Comparison of ENCODE assay signal across 8 mouse cellular contexts in genomic region chr2:30237199-30237880, GRCm38 (mm10). TPM values are rescaled to one million over a fixed set of nuclear protein-coding genes. Genes with fewer than 3 reads are reported as not detected.
DNase-seq lines count a peak whose midpoint lies in the region; ATAC-seq and TF ChIP-seq lines count a peak whose summit lies in the region.

Gene Lrrc8a (plus strand): TSS chr2:30237715.

- no peaks in the 10 kb centered on the region for H3K27me3 ChIP-seq in embryonic facial prominence, embryonic 14.5 days (replicated peaks; ENCODE audit: control insufficient read depth, insufficient read depth, low read length)
- H3K27me3 ChIP-seq in limb, embryonic 14.5 days (ENCODE audit: control insufficient read depth, insufficient read depth, low read length) = no peaks in the 10 kb centered on the region
- H3K27me3 ChIP-seq in midbrain, postnatal 0 days (ENCODE audit: insufficient read depth, low read length) = no peaks in the 10 kb centered on the region

- peak within 1 kb of the TSS; percentile 86 for H3K4me3 ChIP-seq in embryonic facial prominence, embryonic 14.5 days (ENCODE audit: low read depth, low read length)
- H3K4me3 ChIP-seq in limb, embryonic 14.5 days (replicated peaks; ENCODE audit: low read length) = peak within 1 kb of the TSS; percentile 80
- H3K4me3 ChIP-seq in midbrain, postnatal 0 days (ENCODE audit: low read depth, low read length) = peak within 1 kb of the TSS; percentile 79

- DNase-seq in 3T3-L1 (ENCODE audit: low read depth, low spot score) = peak; percentile 96
- DNase-seq in adrenal gland, postnatal 4 days (ENCODE audit: low spot score in 2 of 2) = peak; percentile 100
- peak; percentile 99 for DNase-seq in embryonic facial prominence, embryonic 14.5 days (ENCODE audit: low spot score)
- peak; percentile 100 for DNase-seq in heart, adult 8-10 months (ENCODE audit: low spot score)
- DNase-seq in kidney, adult 9 months = peak; percentile 100
- peak; percentile 96 for DNase-seq in limb, embryonic 14.5 days (ENCODE audit: low spot score)
- peak; percentile 98 for DNase-seq in midbrain, postnatal 0 days (ENCODE audit: low spot score)
- peak; percentile 99 to 100 for DNase-seq in spleen, postnatal 14 days (ENCODE audit: low spot score in 2 of 2)

- H3K27ac ChIP-seq in embryonic facial prominence, embryonic 14.5 days (replicated peaks; ENCODE audit: low read depth, low read length) = peak within 1 kb of the TSS; percentile 90
- peak within 1 kb of the TSS; percentile 83 for H3K27ac ChIP-seq in limb, embryonic 14.5 days (replicated peaks; ENCODE audit: low read depth, low read length)
- H3K27ac ChIP-seq in midbrain, postnatal 0 days (ENCODE audit: low read depth, low read length) = peak within 1 kb of the TSS; percentile 90

- H3K4me1 ChIP-seq in embryonic facial prominence, embryonic 14.5 days (ENCODE audit: control insufficient read depth, insufficient read depth, low read length) = peaks cover 16% of the 10 kb centered on the region
- peaks cover 14% of the 10 kb centered on the region for H3K4me1 ChIP-seq in limb, embryonic 14.5 days (ENCODE audit: control insufficient read depth, insufficient read depth, low read length)
- peaks cover 10% of the 10 kb centered on the region for H3K4me1 ChIP-seq in midbrain, postnatal 0 days (ENCODE audit: insufficient read depth, low read length)

- WGBS in embryonic facial prominence, embryonic 14.5 days = under 1% methylated on average over 43 of the region's 67 CpGs
- under 1% methylated on average over 42 of the region's 67 CpGs for WGBS in limb, embryonic 14.5 days
- WGBS in midbrain, postnatal 0 days = under 1% methylated on average over 55 of the region's 67 CpGs

- peak; percentile 54 for TF ChIP-seq CTCF in midbrain, postnatal 0 days (IDR thresholded peaks at IDR 0.05)

- peak; percentile 67; the same call in 1 of the 2 replicates for TF ChIP-seq POLR2A in limb, embryonic 14.5 days (IDR thresholded peaks at IDR 0.05; ENCODE audit: borderline replicate concordance, extremely low read depth, insufficient read depth, insufficient read length)

- H3K36me3 ChIP-seq in embryonic facial prominence, embryonic 14.5 days (ENCODE audit: control insufficient read depth, insufficient read depth, low read length) = peaks cover 29% of the 10 kb centered on the region
- H3K36me3 ChIP-seq in limb, embryonic 14.5 days (ENCODE audit: control insufficient read depth, insufficient read depth, low read length) = peaks cover 25% of the 10 kb centered on the region
- H3K36me3 ChIP-seq in midbrain, postnatal 0 days (ENCODE audit: insufficient read depth, low read length) = peaks cover 13% of the 10 kb centered on the region

- H3K9me3 ChIP-seq in embryonic facial prominence, embryonic 14.5 days (ENCODE audit: control insufficient read depth, low read length) = no peaks in the 10 kb centered on the region
- H3K9me3 ChIP-seq in limb, embryonic 14.5 days (ENCODE audit: control insufficient read depth, low read length) = no peaks in the 10 kb centered on the region
- no peaks in the 10 kb centered on the region for H3K9me3 ChIP-seq in midbrain, postnatal 0 days (ENCODE audit: low read length)

- H3K4me2 ChIP-seq in embryonic facial prominence, embryonic 14.5 days (ENCODE audit: low read depth, low read length) = peak within 1 kb of the TSS; percentile 86
- H3K4me2 ChIP-seq in limb, embryonic 14.5 days (replicated peaks; ENCODE audit: low read depth, low read length, severe bottlenecking) = peak within 1 kb of the TSS; percentile 91
- H3K4me2 ChIP-seq in midbrain, postnatal 0 days (ENCODE audit: low read depth, low read length, poor library complexity, severe bottlenecking) = peak within 1 kb of the TSS; percentile 84

- ATAC-seq in embryonic facial prominence, embryonic 14.5 days (ENCODE audit: low read depth) = peak; percentile 97
- peak; percentile 97 for ATAC-seq in limb, embryonic 14.5 days (ENCODE audit: low FRiP score, low read depth)
- ATAC-seq in midbrain, postnatal 0 days (ENCODE audit: low FRiP score) = peak; percentile 96

- H3K9ac ChIP-seq in embryonic facial prominence, embryonic 14.5 days (ENCODE audit: low read depth, low read length) = peak within 1 kb of the TSS; percentile 92
- peak within 1 kb of the TSS; percentile 89 for H3K9ac ChIP-seq in limb, embryonic 14.5 days (ENCODE audit: low read depth, low read length, severe bottlenecking)
- H3K9ac ChIP-seq in midbrain, postnatal 0 days (replicated peaks; ENCODE audit: low read length, poor library complexity, severe bottlenecking) = peak within 1 kb of the TSS; percentile 86

RNA-seq across cellular contexts. Expression of gene Lrrc8a, which starts in this region (rescaled TPM):
- 10 to 100 TPM; 46.2 to 47.3 TPM for total RNA-seq in adrenal gland, postnatal 4 days (2021)
- polyA plus RNA-seq in embryonic facial prominence, embryonic 14.5 days (2014; fragmentation: Nextera tagmentation; extraction: Ambion mirVana) = 39.2 and 41.3 TPM in 2 replicates
- total RNA-seq in heart, adult 8-10 months (2022) = 10 to 100 TPM; 50.2 to 66.4 (median 61.0) TPM
- 18.8 and 26.3 TPM in 2 replicates for polyA plus RNA-seq in limb, embryonic 14.5 days (2012; rRNA removed)
- polyA plus RNA-seq in limb, embryonic 14.5 days (2014; fragmentation: Nextera tagmentation; extraction: Ambion mirVana) = 47.2 and 53.8 TPM in 2 replicates
- total RNA-seq in midbrain, postnatal 0 days (2014; rRNA removed) = 52.5 and 65.4 TPM in 2 replicates
- polyA plus RNA-seq in midbrain, postnatal 0 days (2015; fragmentation: Nextera tagmentation; extraction: Ambion mirVana) = 55.3 and 56.0 TPM in 2 replicates

Comparison
In these comparisons a context has a peak if more than half of its experiments do, and no peak if none do; other contexts are left out.
1. Peak in every context shown above with its lines: DNase-seq, ATAC-seq, H3K4me3 ChIP-seq and H3K27ac ChIP-seq.